Mouse (Mus musculus) common myeloid progenitor, adult 5-6 weeks (primary cell): ENCODE measurements around the gene Gm4340. TPM values are rescaled to one million over a fixed set of nuclear protein-coding genes. Genes with fewer than 3 reads are reported as not detected.
"Not testable (repeated sequence)": the region's sequence is repeated elsewhere in the genome, so short reads cannot be mapped to it uniquely, and the experiment has no call there.

Experiments
- ATAC-seq: replicated peaks from 2 replicates; pipeline ENCODE4 v1.8.0; 2016; ENCODE audit warnings: low read depth, mild to moderate bottlenecking, moderate TSS enrichment, inconsistent platforms; ENCODE audit not compliant: poor library complexity, severe bottlenecking
- total RNA-seq: library from RNA; stranded (forward); fragments of 200-1000, 187-1606 nt; gene quantifications from 2 replicates; pipeline ENCODE4 v1.2.3, GENCODE M21; 2017

Gene Gm4340
- total RNA-seq, result not detected in 2 replicates

- not testable (repeated sequence) for ATAC-seq
Measured at GRCm38 (mm10) chr10:104193742-104194141, at the start of gene Gm4340. Gene Gm4340, plus strand, starts transcription at chr10:104194042.

DNA sequence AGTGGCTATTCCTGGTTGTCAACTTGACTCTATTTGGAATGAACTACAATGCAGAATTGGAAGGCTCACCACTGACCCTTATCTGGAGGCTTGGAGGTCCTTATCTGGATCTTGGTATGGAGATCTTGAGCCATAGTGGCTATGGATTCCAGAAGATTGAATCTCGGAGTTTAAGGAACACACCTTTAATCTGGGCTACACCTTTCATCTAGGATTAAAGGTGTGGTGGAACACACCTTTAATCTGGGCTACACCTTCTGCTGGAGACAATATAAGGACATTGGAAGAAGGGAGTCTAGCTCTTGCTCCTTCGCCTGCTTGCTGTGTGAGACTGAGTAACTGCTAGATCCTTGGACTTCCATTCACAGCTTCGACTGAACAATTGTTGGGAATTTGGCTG is 42.6 kb upstream of the Gm4340 start, which contains the start of gene Gm6763:
TSS of gene Gm6763 (plus strand) at position 301 of the 400 bp plus-strand sequence.
- not testable (repeated sequence) for ATAC-seq

DNA sequence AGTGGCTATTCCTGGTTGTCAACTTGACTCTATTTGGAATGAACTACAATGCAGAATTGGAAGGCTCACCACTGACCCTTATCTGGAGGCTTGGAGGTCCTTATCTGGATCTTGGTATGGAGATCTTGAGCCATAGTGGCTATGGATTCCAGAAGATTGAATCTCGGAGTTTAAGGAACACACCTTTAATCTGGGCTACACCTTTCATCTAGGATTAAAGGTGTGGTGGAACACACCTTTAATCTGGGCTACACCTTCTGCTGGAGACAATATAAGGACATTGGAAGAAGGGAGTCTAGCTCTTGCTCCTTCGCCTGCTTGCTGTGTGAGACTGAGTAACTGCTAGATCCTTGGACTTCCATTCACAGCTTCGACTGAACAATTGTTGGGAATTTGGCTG is 34.1 kb upstream of the Gm4340 start, which contains the start of gene Gm8764:
TSS of gene Gm8764 (plus strand) at position 301 of the 400 bp plus-strand sequence.
- ATAC-seq, result not testable (repeated sequence)

DNA sequence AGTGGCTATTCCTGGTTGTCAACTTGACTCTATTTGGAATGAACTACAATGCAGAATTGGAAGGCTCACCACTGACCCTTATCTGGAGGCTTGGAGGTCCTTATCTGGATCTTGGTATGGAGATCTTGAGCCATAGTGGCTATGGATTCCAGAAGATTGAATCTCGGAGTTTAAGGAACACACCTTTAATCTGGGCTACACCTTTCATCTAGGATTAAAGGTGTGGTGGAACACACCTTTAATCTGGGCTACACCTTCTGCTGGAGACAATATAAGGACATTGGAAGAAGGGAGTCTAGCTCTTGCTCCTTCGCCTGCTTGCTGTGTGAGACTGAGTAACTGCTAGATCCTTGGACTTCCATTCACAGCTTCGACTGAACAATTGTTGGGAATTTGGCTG is 25.6 kb upstream of the Gm4340 start, which contains the start of gene Gm21304:
TSS of gene Gm21304 (plus strand) at position 301 of the 400 bp plus-strand sequence.
- ATAC-seq, result not testable (repeated sequence)

DNA sequence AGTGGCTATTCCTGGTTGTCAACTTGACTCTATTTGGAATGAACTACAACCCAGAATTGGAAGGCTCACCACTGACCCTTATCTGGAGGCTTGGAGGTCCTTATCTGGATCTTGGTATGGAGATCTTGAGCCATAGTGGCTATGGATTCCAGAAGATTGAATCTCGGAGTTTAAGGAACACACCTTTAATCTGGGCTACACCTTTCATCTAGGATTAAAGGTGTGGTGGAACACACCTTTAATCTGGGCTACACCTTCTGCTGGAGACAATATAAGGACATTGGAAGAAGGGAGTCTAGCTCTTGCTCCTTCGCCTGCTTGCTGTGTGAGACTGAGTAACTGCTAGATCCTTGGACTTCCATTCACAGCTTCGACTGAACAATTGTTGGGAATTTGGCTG is 17.1 kb upstream of the Gm4340 start, which contains the start of gene Gm21312:
TSS of gene Gm21312 (plus strand) at position 301 of the 400 bp plus-strand sequence.
- not testable (repeated sequence) for ATAC-seq

DNA sequence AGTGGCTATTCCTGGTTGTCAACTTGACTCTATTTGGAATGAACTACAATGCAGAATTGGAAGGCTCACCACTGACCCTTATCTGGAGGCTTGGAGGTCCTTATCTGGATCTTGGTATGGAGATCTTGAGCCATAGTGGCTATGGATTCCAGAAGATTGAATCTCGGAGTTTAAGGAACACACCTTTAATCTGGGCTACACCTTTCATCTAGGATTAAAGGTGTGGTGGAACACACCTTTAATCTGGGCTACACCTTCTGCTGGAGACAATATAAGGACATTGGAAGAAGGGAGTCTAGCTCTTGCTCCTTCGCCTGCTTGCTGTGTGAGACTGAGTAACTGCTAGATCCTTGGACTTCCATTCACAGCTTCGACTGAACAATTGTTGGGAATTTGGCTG is 8.6 kb upstream of the Gm4340 start, which contains the start of gene Gm20765:
TSS of gene Gm20765 (plus strand) at position 301 of the 400 bp plus-strand sequence.
- ATAC-seq, result not testable (repeated sequence)

- ATAC-seq, result no peak
Measured at GRCm38 (mm10) chr10:104209655-104210054, 15.8 kb downstream of the Gm4340 start.

DNA sequence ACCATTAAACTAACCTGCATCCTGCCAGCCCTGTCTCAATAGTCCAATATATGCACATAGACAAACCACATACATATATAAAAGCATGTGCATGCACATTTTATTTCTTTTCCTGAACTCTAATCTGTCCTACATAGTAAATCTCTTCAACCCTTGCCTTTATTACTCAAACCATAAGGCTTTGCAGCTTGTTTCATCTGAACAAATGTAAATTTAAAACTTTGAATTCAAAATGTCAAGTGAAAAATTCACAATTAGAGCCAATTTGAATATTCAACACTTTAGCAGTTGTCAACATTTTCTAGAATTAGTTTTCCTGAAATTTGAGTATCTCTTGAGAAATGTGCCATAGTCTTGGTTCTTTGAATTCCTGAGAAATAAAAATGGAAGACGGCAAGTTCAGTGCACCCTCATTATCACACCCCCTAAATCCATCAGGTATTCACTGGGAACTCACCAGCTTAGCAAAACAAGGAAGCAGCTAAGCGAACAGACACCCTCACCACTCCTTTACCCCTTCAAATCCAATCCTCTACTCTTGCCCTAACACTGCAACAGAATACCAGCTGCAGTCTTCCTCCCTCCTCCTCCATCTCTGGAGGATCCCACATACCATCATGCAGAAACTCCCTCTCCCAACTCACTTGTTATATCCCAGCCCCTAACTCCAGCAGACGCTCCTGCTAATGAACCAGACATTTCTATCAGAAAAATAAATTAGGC is 16.6 kb downstream of the Gm4340 start:
- no peak for ATAC-seq

DNA sequence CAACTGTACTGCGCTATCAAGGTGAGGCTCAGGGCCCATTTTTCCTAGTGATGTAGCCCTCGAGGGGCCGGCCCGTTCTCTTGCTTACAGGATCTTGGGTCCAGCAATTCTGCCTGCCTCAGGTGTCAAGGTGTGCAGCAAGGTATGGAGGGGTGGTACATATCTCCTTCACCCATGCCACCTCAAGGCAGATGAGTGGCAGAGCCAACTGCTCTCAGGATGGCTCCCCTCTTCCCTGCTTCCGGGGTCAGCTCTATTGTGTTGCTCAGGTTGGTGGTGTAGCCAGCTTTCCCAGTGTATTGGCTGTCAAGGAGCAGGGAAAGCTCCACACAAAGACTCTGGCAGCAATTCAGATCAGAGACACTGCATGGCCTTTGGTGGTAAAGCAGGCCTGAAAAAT is 20.7 kb downstream of the Gm4340 start:
- ATAC-seq, result no peak

DNA sequence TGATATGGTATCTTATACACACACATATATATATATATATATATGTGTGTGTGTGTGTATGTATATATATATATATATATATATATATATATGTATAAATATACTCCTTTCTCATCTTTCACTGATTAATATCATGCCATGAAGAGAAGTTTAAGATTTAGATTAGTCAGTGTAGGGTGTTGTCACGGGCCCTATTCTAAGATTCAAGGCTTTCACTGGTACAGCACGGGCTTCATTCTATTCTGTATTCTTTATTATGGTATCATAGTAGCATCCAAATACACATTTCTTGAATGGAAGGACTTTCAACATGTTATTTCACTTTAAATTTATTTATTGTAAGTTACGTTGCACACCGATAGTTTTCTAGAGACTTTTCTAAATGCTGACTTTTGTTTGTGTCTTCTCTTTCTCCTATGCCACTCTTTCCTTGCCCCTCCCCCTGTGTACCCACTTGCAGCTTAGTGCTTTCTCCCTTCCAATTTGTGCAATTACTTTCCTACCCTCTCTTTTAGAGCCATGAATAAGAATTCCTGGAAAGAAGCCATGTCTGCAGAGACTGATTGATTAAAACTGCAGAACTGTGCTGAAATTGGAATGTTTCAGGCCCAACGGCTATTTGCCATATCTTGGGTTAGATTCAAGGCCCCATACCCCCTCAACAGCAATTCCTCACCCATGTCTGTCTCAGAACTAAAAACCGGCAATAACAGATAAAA is 26.6 kb downstream of the Gm4340 start:
- ATAC-seq, result no peak

Other genes with a start within 250 kb of the Gm4340 start
- gene Gm21293, start 51.1 kb upstream of the Gm4340 start, total RNA-seq, result not detected in 2 replicates
- gene Gm6763, start 42.5 kb upstream of the Gm4340 start, total RNA-seq, result not detected in 2 replicates
- gene Gm8764, start 34.0 kb upstream of the Gm4340 start, total RNA-seq, result not detected in 2 replicates
- gene Gm21304, start 25.5 kb upstream of the Gm4340 start, total RNA-seq, result not detected in 2 replicates
- gene Gm21312, start 17.0 kb upstream of the Gm4340 start, total RNA-seq, result not detected in 2 replicates
- not detected in 2 replicates for gene Gm20765, start 8.5 kb upstream of the Gm4340 start, total RNA-seq